Mouse (Mus musculus) MEL (cell line): ENCODE measurements around the gene Nemp1. TPM values are rescaled to one million over a fixed set of nuclear protein-coding genes. Genes with fewer than 3 reads are reported as not detected.

Experiments used
- DNase-seq: peaks from one replicate; pipeline ENCODE4 v3.0.0; 2011; ENCODE audit warnings: low read depth, low spot score
- H3K27ac ChIP-seq: 2 replicates; pipeline ENCODE4 v1.5.1; 2012; ENCODE audit warnings: low read depth, mild to moderate bottlenecking, control low read depth, low read length, moderate library complexity; ENCODE audit not compliant: control insufficient read depth
- H3K27me3 ChIP-seq, 2 experiments: fragments of 150-350 bp in 1 of 2; sonication (generic) in 1 of 2; 2 replicates each; pipeline ENCODE4 v1.6.1; 2012; ENCODE audit warnings: low read length in 2 of 2, mild to moderate bottlenecking in 2 of 2, improper control_type of control experiment in 1 of 2, moderate library complexity in 1 of 2; ENCODE audit not compliant: insufficient read depth in 2 of 2, control insufficient read depth in 1 of 2
- H3K36me3 ChIP-seq, 2 experiments: 2 replicates each; pipeline ENCODE4 v1.6.1; 2012 to 2014; ENCODE audit warnings: low read length in 2 of 2, improper control_type of control experiment in 1 of 2, inconsistent platforms in 1 of 2, mild to moderate bottlenecking in 1 of 2; ENCODE audit not compliant: insufficient read depth in 2 of 2, control insufficient read depth in 1 of 2
- H3K4me1 ChIP-seq, 2 experiments: fragments of 150-350 bp in 1 of 2; sonication (generic) in 1 of 2; 2 replicates each; pipeline ENCODE4 v1.6.1; 2012; ENCODE audit warnings: low read length in 2 of 2, improper control_type of control experiment in 1 of 2, mild to moderate bottlenecking in 1 of 2; ENCODE audit not compliant: insufficient read depth in 2 of 2, control insufficient read depth in 1 of 2
- H3K4me3 ChIP-seq, 2 experiments: fragments of 150-350 bp in 1 of 2; sonication (generic) in 1 of 2; 2 replicates each; pipeline ENCODE4 v1.5.1; 2012; ENCODE audit warnings: low read depth in 2 of 2, low read length in 2 of 2, mild to moderate bottlenecking in 2 of 2, moderate library complexity in 2 of 2, control low read depth in 1 of 2, improper control_type of control experiment in 1 of 2; ENCODE audit not compliant: control insufficient read depth in 1 of 2, insufficient read depth in 1 of 2
- H3K79me2 ChIP-seq: 2 replicates; pipeline ENCODE4 v1.6.1; 2012; ENCODE audit warnings: mild to moderate bottlenecking, low read length, moderate library complexity; ENCODE audit not compliant: control insufficient read depth, poor library complexity, insufficient read depth
- H3K9ac ChIP-seq: 2 replicates; pipeline ENCODE4 v1.6.1; 2012; ENCODE audit warnings: low read depth, mild to moderate bottlenecking, control low read depth, low read length, moderate library complexity; ENCODE audit not compliant: control insufficient read depth, poor library complexity, severe bottlenecking
- H3K9me3 ChIP-seq: fragments of 150-350 bp; sonication (generic); replicated peaks from 2 replicates; pipeline ENCODE4 v1.6.1; 2012; ENCODE audit warnings: mild to moderate bottlenecking, low read length, improper control_type of control experiment, moderate library complexity; ENCODE audit not compliant: insufficient read depth
- BHLHE40 ChIP-seq: IDR thresholded peaks from 2 replicates; pipeline ENCODE4 v1.6.1; 2012; ENCODE audit warnings: low read depth, mild to moderate bottlenecking, inconsistent platforms, low read length, improper control_type of control experiment, borderline replicate concordance
- CHD1 ChIP-seq: IDR thresholded peaks from 2 replicates; pipeline ENCODE4 v1.6.1; 2012; ENCODE audit warnings: low read depth, mild to moderate bottlenecking, inconsistent platforms, low read length, improper control_type of control experiment
- CHD2 ChIP-seq: IDR thresholded peaks from 2 replicates; pipeline ENCODE4 v1.6.1; 2011; ENCODE audit warnings: low read length, improper control_type of control experiment
- E2F4 ChIP-seq: IDR thresholded peaks from 2 replicates; pipeline ENCODE4 v1.6.1; 2011; ENCODE audit warnings: low read depth, low read length, improper control_type of control experiment, borderline replicate concordance
- ELF1 ChIP-seq: IDR thresholded peaks from 2 replicates; pipeline ENCODE4 v1.6.1; 2014; ENCODE audit warnings: low read depth, mild to moderate bottlenecking, inconsistent platforms, low read length, improper control_type of control experiment, moderate library complexity
- GATA1 ChIP-seq: IDR thresholded peaks from 2 replicates; pipeline ENCODE4 v1.6.1; 2011; ENCODE audit warnings: low read depth, low read length, improper control_type of control experiment
- JUND ChIP-seq: IDR thresholded peaks from 2 replicates; pipeline ENCODE4 v1.6.1; 2011; ENCODE audit warnings: low read depth, mild to moderate bottlenecking, improper control_type of control experiment, low read length
- MAFK ChIP-seq: IDR thresholded peaks from 2 replicates; pipeline ENCODE4 v1.6.1; 2011; ENCODE audit warnings: low read depth, mild to moderate bottlenecking, low read length, improper control_type of control experiment, borderline replicate concordance
- MAX ChIP-seq: IDR thresholded peaks from 2 replicates; pipeline ENCODE4 v1.6.1; 2011; ENCODE audit warnings: low read length, improper control_type of control experiment
- MAZ ChIP-seq: IDR thresholded peaks from 2 replicates; pipeline ENCODE4 v1.6.1; 2012; ENCODE audit warnings: low read depth, mild to moderate bottlenecking, inconsistent platforms, low read length, improper control_type of control experiment
- MXI1 ChIP-seq: IDR thresholded peaks from 2 replicates; pipeline ENCODE4 v1.6.1; 2011; ENCODE audit warnings: mild to moderate bottlenecking, low read depth, low read length, improper control_type of control experiment
- MYB ChIP-seq: IDR thresholded peaks from 2 replicates; pipeline ENCODE4 v1.6.1; 2011; ENCODE audit warnings: mild to moderate bottlenecking, low read depth, low read length, improper control_type of control experiment
- MYC ChIP-seq: IDR thresholded peaks from 2 replicates; pipeline ENCODE4 v1.6.1; 2011; ENCODE audit warnings: low read depth, mild to moderate bottlenecking, low read length, improper control_type of control experiment, moderate library complexity
- NELFE ChIP-seq: IDR thresholded peaks from 2 replicates; pipeline ENCODE4 v1.6.1; 2011; ENCODE audit warnings: low read depth, low read length, improper control_type of control experiment
- NRF1 ChIP-seq: IDR thresholded peaks from 2 replicates; pipeline ENCODE4 v1.6.1; 2014; ENCODE audit warnings: low read depth, mild to moderate bottlenecking, inconsistent platforms, low read length, improper control_type of control experiment, moderate library complexity; ENCODE audit not compliant: poor library complexity, insufficient read depth, severe bottlenecking
- USF1 ChIP-seq: IDR thresholded peaks from 2 replicates; pipeline ENCODE4 v1.6.1; 2014; ENCODE audit warnings: low read depth, mild to moderate bottlenecking, inconsistent platforms, low read length, improper control_type of control experiment, moderate library complexity
- polyA plus RNA-seq, 2 experiments: library from polyadenylated mRNA; stranded (reverse) in 1 of 2; unstranded in 1 of 2; fragments of >175 nt in 1 of 2; fragments of >200 nt in 1 of 2; gene quantifications; 2 replicates each; pipeline versions ENCODE4 v1.2.1 to v1.2.4; 2012; ENCODE audit warnings: low replicate concordance in 2 of 2, low read depth in 1 of 2; ENCODE audit not compliant: insufficient read length in 2 of 2, insufficient read depth in 1 of 2, missing spikeins in 1 of 2
- total RNA-seq: library from RNA; depleted of rRNA; stranded (reverse); fragments of 300-350 nt; gene quantifications from 2 replicates; pipeline ENCODE4 v1.2.3, GENCODE M21; 2012

The Nemp1 gene
- total and polyA plus RNA-seq, 3 experiments, result 12.1 to 13.9 TPM; not detected in 1

- Histone ChIP-seq H3K9me3 (no peaks in the 10 kb centered on the region), H3K4me3 (no peak overlapping the region), H3K9ac (no peak overlapping the region), H3K36me3 (no peaks in the 10 kb centered on the region), H3K4me1 (no peaks in the 10 kb centered on the region), H3K79me2 (no peaks in the 10 kb centered on the region), H3K27ac (no peak overlapping the region), H3K27me3 (peaks cover 4 to 15% of the 10 kb centered on the region in 2 experiments; a peak in 3 of 4 replicates)
- DNase-seq, result no peak
- no peak for TF ChIP-seq CHD1
- no peak for TF ChIP-seq NRF1
- no peak for TF ChIP-seq BHLHE40
- no peak for TF ChIP-seq E2F4
- no peak for TF ChIP-seq MXI1
- no peak for TF ChIP-seq MYC
- TF ChIP-seq MAZ, result no peak
- TF ChIP-seq GATA1, result no peak
- TF ChIP-seq MAFK, result no peak
- TF ChIP-seq ELF1, result no peak
- TF ChIP-seq CHD2, result no peak
- no peak for TF ChIP-seq JUND
These were observed 49.4 kb upstream of the Nemp1 start for GRCm38 (mm10) chr10:127617294-127617693.

- no peak for DNase-seq
- peaks cover 4 to 8% of the 10 kb centered on the region in 2 experiments; a peak in 3 of 4 replicates for H3K27me3 ChIP-seq
- H3K79me2 ChIP-seq, result no peaks in the 10 kb centered on the region
- H3K27ac ChIP-seq, result no peak overlapping the region
- no peaks in the 10 kb centered on the region for H3K9me3 ChIP-seq
- H3K9ac ChIP-seq, result no peak overlapping the region
- no peak overlapping the region for H3K4me3 ChIP-seq
- TF ChIP-seq NELFE (no peak), NRF1 (no peak), BHLHE40 (no peak)
- no peaks in the 10 kb centered on the region for H3K36me3 ChIP-seq
- H3K4me1 ChIP-seq, result no peaks in the 10 kb centered on the region
These were observed 48.5 kb upstream of the Nemp1 start for GRCm38 (mm10) chr10:127618173-127618572.

- no peaks in the 10 kb centered on the region for H3K79me2 ChIP-seq
These were observed 47.5 kb upstream of the Nemp1 start for GRCm38 (mm10) chr10:127619119-127619721.

More at GRCm38 (mm10) chr10:127619119-127619721, 47.5 kb upstream of the Nemp1 start:
- no peak for TF ChIP-seq MYB
- TF ChIP-seq USF1, result no peak
- no peak for TF ChIP-seq E2F4
- no peak for TF ChIP-seq BHLHE40
- no peak for TF ChIP-seq MAX
- no peak for TF ChIP-seq MAZ
- no peak for DNase-seq
- Histone ChIP-seq H3K4me3 (no peak overlapping the region), H3K27ac (no peak overlapping the region), H3K27me3 (peaks cover 4 to 8% of the 10 kb centered on the region in 2 experiments; a peak in 3 of 4 replicates), H3K9ac (no peak overlapping the region), H3K4me1 (no peaks in the 10 kb centered on the region), H3K36me3 (no peaks in the 10 kb centered on the region), H3K9me3 (no peaks in the 10 kb centered on the region)
